Mouse (Mus musculus): Measurements from ENCODE around the gene Dip2a. TPM values are rescaled to one million over a fixed set of nuclear protein-coding genes. Genes with fewer than 3 reads are reported as not detected.

Gene Dip2a
- total RNA-seq (2023): 4.2 and 7.2 TPM in 2 replicates

DNA sequence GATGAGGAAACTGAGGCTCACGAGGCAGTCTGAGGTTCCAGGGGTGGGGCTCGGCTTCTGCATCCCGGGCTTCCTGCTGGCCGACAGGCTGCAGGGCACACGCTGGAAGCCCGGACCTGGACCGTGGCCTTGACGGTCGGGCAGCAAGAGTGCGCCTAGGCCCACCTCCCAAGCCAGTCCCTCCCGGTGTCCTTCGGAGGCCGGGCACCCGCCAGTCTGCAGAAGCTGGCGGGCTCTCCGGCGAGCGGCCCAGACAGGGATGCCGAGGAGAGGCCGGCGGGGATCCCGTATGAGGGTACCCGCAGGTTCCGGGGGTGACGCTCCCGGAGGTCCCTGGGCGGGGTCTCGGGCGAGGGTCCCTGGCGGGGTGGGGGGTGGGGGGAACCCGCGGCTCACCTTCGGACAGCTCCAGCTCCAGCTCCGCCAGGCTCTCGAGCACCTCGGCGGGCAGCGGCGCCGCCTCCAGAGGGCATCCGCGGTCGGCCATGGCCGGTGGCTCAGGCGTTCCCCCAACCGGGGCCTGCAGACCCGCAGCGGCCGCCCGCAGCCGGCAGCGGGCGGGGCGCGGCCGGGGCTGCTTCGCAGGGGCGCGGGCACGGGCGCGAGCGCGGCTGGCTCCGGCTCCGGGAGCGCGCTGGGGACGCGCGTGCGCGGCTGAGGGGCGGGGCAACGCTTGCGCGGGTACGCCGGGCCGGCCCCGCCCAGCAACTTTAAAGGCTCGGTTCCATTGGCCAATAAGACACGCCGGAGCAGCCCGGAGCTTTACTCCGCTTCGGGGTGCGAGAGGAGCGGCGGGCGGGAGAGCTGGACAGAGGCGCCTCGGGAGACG, at the start of gene Dip2a:
TSS of gene Dip2a (minus strand) at position 581 of the 829 bp plus-strand sequence.

DNA sequence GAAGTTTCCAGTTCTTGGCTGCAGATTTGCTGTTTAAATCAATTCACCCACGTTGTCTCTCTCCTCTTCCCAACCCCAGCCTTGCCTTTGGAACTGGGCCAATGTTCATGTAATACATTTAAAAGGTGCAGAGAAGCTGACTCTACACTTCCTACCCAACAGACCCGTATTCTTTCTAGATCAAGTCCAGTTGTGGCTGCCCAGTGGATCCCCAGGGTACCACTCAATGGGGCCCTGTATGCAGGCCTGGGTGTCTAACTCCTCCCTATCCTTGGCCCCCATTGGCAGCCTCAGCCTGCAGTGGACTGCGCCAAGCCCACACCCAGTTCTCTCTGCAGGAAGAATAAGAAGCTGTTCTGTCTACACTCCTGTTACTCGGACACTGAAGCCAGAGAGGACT, 91.6 kb downstream of the Dip2a start, which contains the start of gene S100b:
TSS of gene S100b (plus strand) at position 318 of the 400 bp plus-strand sequence.

DNA sequence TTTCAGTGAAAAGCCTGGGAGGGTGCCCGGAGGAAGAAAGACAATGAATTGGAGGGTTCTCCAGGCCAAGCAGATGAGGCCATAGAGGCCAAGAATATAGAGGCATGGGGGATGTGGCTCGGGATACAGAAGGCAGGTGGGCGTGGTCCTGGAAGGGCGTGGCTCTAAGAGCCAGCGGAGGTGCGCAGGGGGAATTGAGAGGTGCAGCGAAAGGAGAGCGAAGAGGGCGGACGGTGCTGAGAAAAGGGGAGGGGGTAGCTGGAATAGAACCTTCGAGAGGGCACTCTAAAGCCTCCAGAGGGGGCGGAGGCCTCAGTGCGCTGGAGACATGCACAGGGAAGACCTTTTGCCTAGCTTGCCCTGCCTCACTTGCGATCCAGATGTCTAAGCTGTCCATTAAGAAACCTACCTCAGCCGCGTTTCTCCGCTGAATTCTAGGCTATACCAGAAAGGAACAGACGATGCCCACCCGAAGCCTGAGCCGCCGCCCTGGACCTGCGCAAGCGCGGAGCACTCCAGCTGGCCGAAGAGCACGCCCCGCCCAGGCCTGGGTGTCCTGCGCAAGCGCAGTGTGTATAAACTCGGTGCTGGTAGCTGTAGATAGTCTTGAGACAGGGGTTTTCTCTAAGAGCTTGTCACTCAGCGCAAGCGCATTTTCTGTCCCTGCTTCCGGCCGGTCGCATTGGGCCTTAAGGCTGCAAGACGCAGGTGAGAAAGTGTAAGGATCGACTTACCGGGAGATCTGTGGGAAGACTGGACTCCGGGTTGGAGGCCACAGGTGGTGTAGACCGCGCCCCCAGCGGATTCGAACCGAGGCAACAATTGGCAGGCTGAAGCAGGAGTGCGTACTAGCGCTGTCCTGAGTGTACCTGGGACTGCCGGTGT, 107.5 kb downstream of the Dip2a start, which contains the start of gene Prmt2:
TSS of gene Prmt2 (minus strand) at position 525 of the 885 bp plus-strand sequence.

Other genes starting within 250 kb of the Dip2a start
- gene Slc5a4b, start 234.3 kb downstream of the Dip2a start, total RNA-seq (2023): not detected in 2 replicates
- not detected in 2 replicates for gene Slc5a4a, start 197.8 kb downstream of the Dip2a start, total RNA-seq (2023)
- 0.68 and 1.0 TPM in 2 replicates for gene Prmt2, start 107.4 kb downstream of the Dip2a start, total RNA-seq (2023)
- not detected in 2 replicates for gene S100b, start 91.4 kb downstream of the Dip2a start, total RNA-seq (2023)
- 5.5 and 8.8 TPM in 2 replicates for gene AC141477.1, start 95.2 kb upstream of the Dip2a start, total RNA-seq (2023)
- gene Pcnt, start 97.5 kb upstream of the Dip2a start, total RNA-seq (2023): 33.0 and 45.0 TPM in 2 replicates
- not detected in 2 replicates for gene 2610028H24Rik, start 103.8 kb upstream of the Dip2a start, total RNA-seq (2023)
- gene Mcm3ap, start 123.6 kb upstream of the Dip2a start, total RNA-seq (2023): 45.9 and 55.5 TPM in 2 replicates
- 0.69 and 1.3 TPM in 2 replicates for gene Ybey, start 123.8 kb upstream of the Dip2a start, total RNA-seq (2023)
- gene Lss, start 186.3 kb upstream of the Dip2a start, total RNA-seq (2023): 2.6 and 4.9 TPM in 2 replicates
- gene Spatc1l, start 217.0 kb upstream of the Dip2a start, total RNA-seq (2023): not detected in 2 replicates
- not detected in 2 replicates for gene Ftcd, start 230.4 kb upstream of the Dip2a start, total RNA-seq (2023)

Data from neutrophil, adult 65 days (primary cell).